1 mouse cellular context compared by ENCODE assay signal in genomic region chr19:29371284-29372081, GRCm38 (mm10).
TF ChIP-seq lines count a peak whose summit lies in the region.

No protein-coding gene starts in this region.

TF ChIP-seq in myocyte, 11 proteins besides CTCF, POLR2A, EP300 and RAD21 (continued from another document):
- no peak for TF ChIP-seq CEBPB (IDR thresholded peaks at IDR 0.05; ENCODE audit: insufficient read depth, poor library complexity, severe bottlenecking)
